Mouse (Mus musculus) kidney, adult 2 months (tissue): ENCODE data around the gene Nf1. TPM values are rescaled to one million over a fixed set of nuclear protein-coding genes. Genes with fewer than 3 reads are reported as not detected.
A peak's percentile ranks its signal among the peaks of the same experiment; 100 is the strongest.

Experiments used
- DNase-seq: peaks from one replicate; pipeline ENCODE4 v3.0.0; 2021
- H3K27ac ChIP-seq: fragments of 200-500 bp; 2 replicates; pipeline ENCODE4 v1.5.1; 2012; ENCODE audit warnings: low read depth, low read length, control low read depth, inconsistent platforms; ENCODE audit not compliant: insufficient read depth
- H3K27me3 ChIP-seq: fragments of 200-500 bp; replicated peaks from 2 replicates; pipeline ENCODE4 v1.6.1; 2012; ENCODE audit warnings: mild to moderate bottlenecking, moderate library complexity, low read length, inconsistent platforms; ENCODE audit not compliant: control insufficient read depth, insufficient read depth
- H3K36me3 ChIP-seq: fragments of 200-500 bp; 2 replicates; pipeline ENCODE4 v1.6.1; 2012; ENCODE audit warnings: mild to moderate bottlenecking, moderate library complexity, low read length, inconsistent platforms; ENCODE audit not compliant: control insufficient read depth, insufficient read depth
- H3K4me1 ChIP-seq: fragments of 200-500 bp; 2 replicates; pipeline ENCODE4 v1.6.1; 2011; ENCODE audit warnings: low read length; ENCODE audit not compliant: control insufficient read depth, insufficient read depth
- H3K4me3 ChIP-seq: fragments of 200-500 bp; 2 replicates; pipeline ENCODE4 v1.5.1; 2011; ENCODE audit warnings: mild to moderate bottlenecking, low read depth, low read length, control low read depth; ENCODE audit not compliant: insufficient read depth
- CTCF ChIP-seq: fragments of 200-500 bp; conservative IDR thresholded peaks from 2 replicates; pipeline ENCODE4 v1.5.1; 2011; ENCODE audit warnings: low read depth, mild to moderate bottlenecking, control low read depth, low read length, moderate library complexity, mixed read lengths; ENCODE audit not compliant: insufficient read depth, insufficient read length
- POLR2A ChIP-seq: fragments of 200-500 bp; IDR thresholded peaks from one replicate; pipeline ENCODE4 v1.6.1; 2011; ENCODE audit warnings: low read depth, low read length, control low read depth
- WGBS: fragments of 180-500 bp; shearing (Covaris S2); methylation state at CpG from one replicate; pipeline ENCODE4 v1.1.7; 2018; 5-methylcytosine and 5-hydroxymethylcytosine counted together
- polyA plus RNA-seq: library from polyadenylated mRNA; depleted of rRNA; stranded (reverse); fragments of >200 nt; gene quantifications from 2 replicates; pipeline ENCODE4 v1.2.3, GENCODE M21; 2012

The Nf1 gene
- polyA plus RNA-seq, 1 experiment = 10.2 TPM

DNA sequence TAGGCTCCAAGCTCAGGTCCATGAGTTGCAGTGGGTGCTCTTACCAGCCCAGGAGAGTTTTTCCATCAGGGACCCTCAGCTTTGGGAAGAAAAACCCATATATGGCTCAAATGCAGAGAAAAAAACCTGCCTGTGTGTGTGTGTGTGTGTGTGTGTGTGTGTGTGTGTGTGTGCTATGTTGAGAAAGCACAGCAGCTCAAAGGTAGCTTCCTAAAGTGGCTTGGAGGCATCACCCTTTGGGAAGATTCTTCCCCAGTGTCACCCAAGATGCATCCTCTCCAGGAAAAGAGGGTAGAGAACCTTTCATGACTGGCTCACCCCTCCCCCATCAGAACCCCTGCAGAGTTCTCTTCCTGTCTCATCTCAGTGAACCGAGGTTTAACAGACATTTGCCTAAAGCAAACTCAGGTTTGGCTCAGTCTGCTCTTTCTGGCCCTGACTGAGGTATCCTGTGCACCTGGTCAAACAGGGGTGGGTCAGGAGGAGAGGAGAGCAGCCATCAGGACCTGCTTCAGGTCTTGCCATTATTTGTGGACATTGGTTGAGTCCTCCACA is 272.6 kb downstream of the Nf1 start:
- Histone ChIP-seq H3K36me3 (no peaks in the 10 kb centered on the region), H3K4me3 (no peak overlapping the region), H3K4me1 (no peaks in the 10 kb centered on the region), H3K27me3 (no peaks in the 10 kb centered on the region), H3K27ac (no peak overlapping the region)
- DNase-seq = no peak
- WGBS = 15% methylated on average over 1 of the region's 1 CpGs
- TF ChIP-seq POLR2A (no peak), CTCF (no peak)

GRCm38 (mm10) chr11:79613084-79613483 is 273.6 kb downstream of the Nf1 start:
- TF ChIP-seq POLR2A = no peak
- TF ChIP-seq CTCF = no peak
- 83% methylated on average over 3 of the region's 3 CpGs for WGBS
- no peak overlapping the region for H3K27ac ChIP-seq
- DNase-seq = no peak
- no peaks in the 10 kb centered on the region for H3K36me3 ChIP-seq
- no peak overlapping the region for H3K4me3 ChIP-seq
- H3K4me1 ChIP-seq = no peaks in the 10 kb centered on the region
- no peaks in the 10 kb centered on the region for H3K27me3 ChIP-seq

DNA sequence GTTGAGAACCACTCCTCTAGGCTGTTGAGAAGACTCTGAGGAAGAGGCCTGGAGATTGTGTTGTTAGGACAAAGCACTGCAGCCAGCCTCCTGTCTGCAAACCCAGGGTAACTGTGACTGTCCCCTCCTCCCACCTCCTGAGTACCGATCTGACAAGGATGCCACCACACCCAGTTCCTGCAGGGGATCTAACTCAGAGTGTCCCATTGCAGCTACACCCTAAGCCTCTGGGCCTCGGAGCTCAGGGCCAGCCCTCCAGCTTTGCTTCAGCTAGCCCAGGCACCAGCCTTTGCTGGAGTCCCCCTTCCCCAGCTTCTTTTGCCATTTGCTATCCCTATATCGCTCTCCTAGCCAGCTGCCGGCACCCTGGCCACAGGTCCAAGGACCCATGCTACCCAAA is 274.2 kb downstream of the Nf1 start:
- no peak overlapping the region for H3K4me3 ChIP-seq
- H3K27ac ChIP-seq = no peak overlapping the region
- no peaks in the 10 kb centered on the region for H3K4me1 ChIP-seq
- H3K36me3 ChIP-seq = no peaks in the 10 kb centered on the region
- no peak for TF ChIP-seq POLR2A
- no peak for TF ChIP-seq CTCF
- WGBS = 68% methylated on average over 4 of the region's 4 CpGs
- no peak for DNase-seq
- H3K27me3 ChIP-seq = no peaks in the 10 kb centered on the region

DNA sequence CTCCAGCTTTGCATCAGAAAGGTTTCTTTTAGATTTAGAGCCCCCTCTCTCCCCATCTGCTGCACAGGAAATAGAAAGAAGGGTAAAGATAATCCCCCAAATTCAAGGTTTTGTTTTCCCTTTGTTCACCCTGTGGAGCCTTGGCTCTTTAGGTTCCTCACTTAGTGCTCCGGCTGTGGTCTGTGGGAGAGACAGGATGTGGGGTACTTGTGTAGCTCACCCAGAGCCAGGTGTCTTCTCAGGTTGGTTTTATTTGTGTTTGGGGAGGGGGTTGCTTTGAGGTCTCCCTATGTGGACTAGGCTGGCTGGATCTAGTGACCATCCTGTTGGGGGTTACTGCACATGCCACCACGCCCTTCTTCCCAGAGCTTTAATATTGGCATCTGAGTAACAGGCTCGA is 275.4 kb downstream of the Nf1 start:
- Histone ChIP-seq H3K27me3 (no peaks in the 10 kb centered on the region), H3K36me3 (no peaks in the 10 kb centered on the region), H3K4me1 (no peaks in the 10 kb centered on the region), H3K27ac (no peak overlapping the region), H3K4me3 (no peak overlapping the region)
- 93% methylated on average over 3 of the region's 3 CpGs for WGBS
- no peak for DNase-seq
- TF ChIP-seq CTCF (no peak), POLR2A (no peak)

- DNase-seq = no peak
- 69% methylated on average over 5 of the region's 5 CpGs for WGBS
- Histone ChIP-seq H3K4me3 (no peak overlapping the region), H3K4me1 (no peaks in the 10 kb centered on the region), H3K27me3 (no peaks in the 10 kb centered on the region), H3K27ac (no peak overlapping the region), H3K36me3 (no peaks in the 10 kb centered on the region)
- TF ChIP-seq CTCF (no peak), POLR2A (no peak)
These were observed 276.4 kb downstream of the Nf1 start for GRCm38 (mm10) chr11:79615871-79616270.

DNA sequence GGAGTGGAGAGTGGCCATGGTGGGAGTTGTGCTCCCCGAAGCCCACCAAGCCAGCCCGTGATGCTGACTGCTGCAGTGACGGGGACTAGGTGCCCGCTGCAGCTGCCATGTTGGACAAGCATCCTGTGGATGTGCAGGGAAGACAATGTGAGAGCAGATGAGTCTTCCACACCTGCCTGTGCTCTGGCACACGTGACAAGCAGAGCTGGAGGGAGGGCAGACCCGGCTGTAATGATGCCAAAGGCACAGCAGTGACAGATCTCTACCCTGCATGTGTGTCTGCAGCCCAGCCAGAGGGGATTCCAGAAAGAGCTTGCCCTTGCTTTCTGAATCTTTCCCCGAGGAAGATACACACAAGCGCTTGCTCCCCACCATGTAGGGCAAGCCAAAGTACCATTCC is 278.5 kb downstream of the Nf1 start:
- Histone ChIP-seq H3K4me3 (no peak overlapping the region), H3K27ac (no peak overlapping the region), H3K27me3 (no peaks in the 10 kb centered on the region), H3K36me3 (no peaks in the 10 kb centered on the region), H3K4me1 (no peaks in the 10 kb centered on the region)
- no peak for TF ChIP-seq POLR2A
- TF ChIP-seq CTCF = no peak
- DNase-seq = no peak
- WGBS = 88% methylated on average over 8 of the region's 8 CpGs

GRCm38 (mm10) chr11:79623029-79623428 is 283.5 kb downstream of the Nf1 start:
- no peaks in the 10 kb centered on the region for H3K27me3 ChIP-seq
- no peak overlapping the region for H3K27ac ChIP-seq
- no peak overlapping the region for H3K4me3 ChIP-seq
- TF ChIP-seq POLR2A = no peak
- no peak for TF ChIP-seq CTCF
- 67% methylated on average over 5 of the region's 5 CpGs for WGBS
- peak; percentile 28 for DNase-seq
- H3K4me1 ChIP-seq = no peaks in the 10 kb centered on the region
- H3K36me3 ChIP-seq = no peaks in the 10 kb centered on the region

- H3K27me3 ChIP-seq = no peaks in the 10 kb centered on the region
- no peak overlapping the region for H3K27ac ChIP-seq
- WGBS = 18% methylated on average over 4 of the region's 4 CpGs
- TF ChIP-seq CTCF (peak; percentile 81), POLR2A (no peak)
- peak; percentile 77 for DNase-seq
- H3K4me3 ChIP-seq = no peak overlapping the region
- H3K36me3 ChIP-seq = no peaks in the 10 kb centered on the region
- no peaks in the 10 kb centered on the region for H3K4me1 ChIP-seq
These were observed 285.4 kb downstream of the Nf1 start for GRCm38 (mm10) chr11:79624801-79625302.
